Mouse (Mus musculus): ENCODE results near the gene Pygo2.

The Pygo2 gene

DNA sequence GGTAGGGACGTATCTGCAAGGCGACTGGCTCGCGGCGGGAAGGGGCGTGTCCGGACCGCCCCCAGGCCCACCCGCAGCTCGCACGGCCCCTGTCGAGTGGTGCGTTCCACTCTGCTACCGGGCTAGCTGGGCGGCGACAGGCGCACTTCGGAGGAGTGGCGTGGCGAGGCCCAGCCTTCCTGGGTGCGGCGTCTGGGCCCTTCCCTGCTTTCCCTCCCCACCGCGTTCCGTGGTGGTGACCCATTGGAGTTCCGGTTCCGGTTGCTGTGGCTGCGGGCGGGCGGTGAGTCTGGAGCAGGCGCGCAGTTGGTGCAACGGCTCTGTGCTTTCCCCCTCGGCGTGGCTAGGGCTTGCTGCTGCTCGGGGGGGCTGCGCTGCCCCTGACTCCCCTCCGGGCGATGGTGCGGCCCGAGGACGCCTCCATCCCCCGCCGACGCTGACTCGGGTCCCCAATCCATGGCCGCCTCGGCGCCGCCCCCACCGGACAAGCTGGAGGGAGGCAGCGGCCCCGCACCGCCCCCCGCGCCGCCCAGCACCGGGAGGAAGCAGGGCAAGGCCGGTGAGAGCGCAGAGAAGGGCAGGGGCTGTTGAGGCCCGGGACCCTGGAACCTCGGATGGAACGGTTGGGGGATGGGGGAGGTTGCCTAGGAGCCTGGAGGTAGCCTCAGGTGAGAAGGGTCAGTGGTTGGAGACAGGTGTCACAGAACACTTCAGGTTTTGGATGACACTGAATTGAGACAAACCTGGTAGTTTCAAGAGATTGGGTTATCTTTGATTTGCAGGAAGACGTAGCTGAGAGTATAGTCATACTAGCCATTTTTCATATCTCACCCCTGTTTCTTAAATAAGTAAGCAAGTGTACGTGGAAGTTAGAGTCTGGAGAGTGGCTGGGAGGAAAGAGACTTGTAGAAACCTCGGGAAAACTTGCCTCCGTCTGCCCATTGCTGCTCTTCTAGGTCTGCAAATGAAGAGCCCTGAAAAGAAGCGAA lies at the start of gene Pygo2:
Gene Pygo2 (plus strand): TSS at position 44 of the 989 bp plus-strand sequence.
- peak; percentile 89 to 94 for DNase-seq

DNA sequence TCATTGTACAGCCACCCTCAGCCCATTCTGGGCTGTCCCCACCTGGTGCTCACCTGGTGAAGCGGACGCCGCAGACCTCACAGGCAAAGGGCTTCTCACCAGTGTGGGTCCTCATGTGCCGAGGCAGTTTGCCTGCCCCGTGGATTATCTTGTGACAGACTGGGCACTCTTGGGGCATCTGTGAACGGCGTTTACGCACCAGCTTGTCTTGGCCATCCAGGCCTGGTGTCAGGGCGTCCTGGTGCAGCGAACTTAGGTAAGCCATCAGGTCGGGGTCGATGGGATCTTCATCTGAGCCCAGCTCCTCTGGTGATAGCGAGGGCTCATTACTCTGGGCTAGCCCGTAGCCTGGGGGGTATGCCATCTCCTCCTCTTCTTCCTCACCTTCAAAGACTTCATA lies 49.7 kb upstream of the Pygo2 start:
- no peak for DNase-seq

DNA sequence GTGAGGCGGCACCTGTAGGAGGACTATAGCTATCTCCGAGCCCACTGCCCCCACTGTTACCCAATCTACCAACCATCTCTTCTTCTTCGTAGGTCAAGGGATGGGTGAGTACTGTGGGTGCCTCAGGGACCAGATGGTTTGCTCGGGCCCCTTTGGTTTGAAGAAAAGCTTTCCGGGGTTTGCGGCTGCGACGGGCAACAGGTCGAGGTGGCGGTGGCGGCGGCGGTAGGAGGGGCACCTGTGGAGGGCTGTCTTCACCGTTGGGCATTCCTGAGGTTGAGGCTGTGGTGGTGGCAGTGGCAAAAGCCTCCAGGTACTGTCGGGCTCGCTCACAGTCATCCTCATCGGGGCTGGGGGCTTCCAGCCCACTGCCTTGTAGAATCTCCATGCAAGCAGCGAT lies 49.3 kb upstream of the Pygo2 start:
- no peak for DNase-seq

DNA sequence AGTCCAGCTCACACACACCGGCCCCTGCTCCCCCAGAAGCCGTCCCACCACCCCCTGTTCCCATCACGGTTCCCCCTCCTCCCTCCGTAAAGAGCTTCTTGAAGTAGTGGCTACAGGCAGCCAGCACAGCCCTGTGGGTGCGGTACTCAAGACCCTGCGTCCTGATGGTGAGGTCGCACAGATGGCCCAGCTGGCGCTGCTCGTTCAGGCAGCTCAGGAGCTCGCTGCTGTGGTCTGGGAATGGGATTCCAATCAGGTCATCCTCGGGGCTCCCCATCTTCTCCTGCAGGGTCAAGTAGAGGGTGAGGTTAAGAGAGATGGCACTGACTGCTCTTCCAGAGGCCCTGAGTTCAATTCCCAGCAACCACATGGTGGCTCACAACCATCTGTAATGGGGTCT lies 48.8 kb upstream of the Pygo2 start:
- DNase-seq, result no peak

DNA sequence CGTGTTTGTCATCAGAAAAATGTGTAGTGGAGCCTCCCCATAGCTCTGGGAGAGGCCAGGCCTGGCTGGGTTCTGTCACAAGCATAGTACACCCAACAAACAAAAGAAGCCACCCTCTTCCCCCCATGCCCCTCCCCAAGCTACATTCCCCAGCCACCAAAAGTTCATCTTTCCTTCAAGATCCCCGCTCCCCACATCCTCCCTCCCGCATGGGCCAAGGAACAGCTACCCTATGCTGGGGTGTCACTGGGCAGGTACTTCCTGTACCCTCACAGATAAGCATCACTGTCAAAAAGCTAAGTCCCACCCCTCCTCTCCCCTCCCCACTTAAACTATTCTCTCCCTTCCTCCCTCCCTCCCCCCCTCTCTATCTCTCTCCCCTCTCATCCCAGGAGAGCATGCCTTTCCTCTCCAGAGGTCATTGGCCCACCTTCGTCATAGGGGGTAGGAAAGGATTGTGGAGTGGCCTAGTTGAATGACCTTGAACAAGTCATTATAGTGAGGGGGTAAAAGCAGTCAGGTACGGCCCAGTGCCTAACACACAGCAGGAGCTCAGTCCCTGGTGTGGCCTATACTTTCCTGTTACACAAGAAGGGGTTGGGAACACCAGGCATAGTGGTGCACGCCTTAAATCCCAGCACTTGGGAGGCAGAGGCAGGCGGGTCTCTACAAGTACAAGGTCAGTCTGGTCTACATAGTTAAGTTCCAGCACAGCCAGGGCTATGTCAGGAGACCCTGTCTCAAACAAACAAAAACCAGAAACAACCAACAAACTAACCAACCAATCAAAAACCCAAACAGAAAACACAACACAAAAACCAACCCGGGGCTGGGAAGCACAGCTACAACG lies 47.8 kb upstream of the Pygo2 start:
- DNase-seq, result no peak

DNA sequence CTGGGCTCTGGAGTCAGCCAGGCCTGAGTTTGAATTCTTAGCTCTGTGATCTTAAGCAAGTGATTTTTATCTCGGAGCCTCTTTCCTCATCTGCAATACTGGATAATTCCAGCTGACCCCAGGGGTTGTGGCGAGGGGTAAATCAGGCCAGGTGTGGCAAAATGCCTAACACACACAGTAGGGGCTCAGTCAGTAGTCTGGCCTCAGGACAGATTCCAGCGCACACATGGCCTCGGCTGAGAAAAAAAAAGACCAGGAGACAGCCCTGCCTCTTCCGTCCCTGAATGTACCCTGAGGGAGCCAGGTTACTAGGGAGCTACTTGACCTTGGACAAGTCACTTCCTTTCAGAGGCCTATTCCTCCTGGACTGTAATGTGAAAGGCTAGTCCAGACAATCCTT lies 47.1 kb upstream of the Pygo2 start:
- DNase-seq, result no peak

DNA sequence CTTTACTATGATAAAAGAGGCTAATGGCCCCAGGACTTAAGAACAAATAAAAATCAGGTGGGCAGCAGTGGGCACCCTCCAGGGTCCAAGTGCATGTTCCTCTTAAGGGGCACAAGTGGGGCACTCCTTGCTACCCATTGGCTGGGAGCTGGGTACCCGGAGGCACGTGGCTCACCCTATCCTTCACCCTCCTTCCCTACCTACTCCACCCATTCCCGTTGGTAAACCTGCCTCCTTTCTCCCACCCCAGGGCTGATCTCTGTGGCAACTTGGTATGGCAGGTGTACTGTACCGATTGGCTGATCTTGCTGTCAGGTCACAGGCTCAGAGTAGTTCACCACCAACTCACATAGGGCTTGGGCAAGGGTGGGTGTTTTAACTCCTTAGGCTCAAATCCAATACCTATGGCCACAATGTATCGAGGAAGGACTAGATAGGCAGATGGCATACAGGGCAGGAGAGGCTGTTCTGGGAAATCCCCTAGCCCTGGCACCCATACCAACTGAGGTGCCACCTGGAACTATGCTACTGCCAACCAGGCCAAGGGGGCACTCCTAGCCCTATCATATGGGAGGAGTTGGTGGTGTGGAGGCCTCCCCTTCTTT lies 46.3 kb upstream of the Pygo2 start:
- no peak for DNase-seq

DNA sequence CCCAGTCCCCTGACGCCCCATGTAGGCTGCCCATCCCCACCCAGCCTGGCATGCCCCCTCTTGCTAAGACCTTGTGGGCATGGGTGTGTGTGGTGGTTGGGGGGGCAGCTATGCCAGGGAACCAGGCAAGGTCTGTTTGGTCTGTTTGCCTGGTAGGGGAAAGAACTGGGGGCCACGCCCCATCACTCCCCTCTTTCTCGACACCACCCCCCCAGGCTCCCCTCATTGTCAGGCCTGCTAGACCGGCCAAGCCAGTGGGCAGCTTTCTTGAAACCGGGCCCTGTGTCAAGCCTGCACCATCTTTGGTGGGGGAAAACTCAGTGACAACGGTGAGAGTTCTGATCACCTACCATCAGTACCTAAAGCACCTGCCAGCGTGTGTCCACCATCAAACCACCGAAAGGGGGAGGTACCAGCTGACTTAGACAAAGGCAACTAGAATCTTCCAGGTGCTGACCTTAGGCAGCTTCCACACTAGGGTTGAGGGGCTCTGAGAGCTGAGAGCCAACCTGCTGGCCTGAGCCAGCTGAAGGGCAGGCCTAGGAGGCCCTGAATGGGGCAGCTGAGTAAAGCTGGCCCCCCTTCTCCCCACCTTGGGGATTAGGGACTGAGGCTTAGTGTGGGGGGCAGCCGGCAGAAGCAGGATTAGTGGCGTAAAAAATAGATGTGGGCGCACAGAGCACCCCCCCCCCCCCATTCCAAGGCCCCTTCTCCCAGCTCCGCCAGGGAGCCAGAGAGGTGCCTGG lies 45.5 kb upstream of the Pygo2 start:
- no peak for DNase-seq

DNA sequence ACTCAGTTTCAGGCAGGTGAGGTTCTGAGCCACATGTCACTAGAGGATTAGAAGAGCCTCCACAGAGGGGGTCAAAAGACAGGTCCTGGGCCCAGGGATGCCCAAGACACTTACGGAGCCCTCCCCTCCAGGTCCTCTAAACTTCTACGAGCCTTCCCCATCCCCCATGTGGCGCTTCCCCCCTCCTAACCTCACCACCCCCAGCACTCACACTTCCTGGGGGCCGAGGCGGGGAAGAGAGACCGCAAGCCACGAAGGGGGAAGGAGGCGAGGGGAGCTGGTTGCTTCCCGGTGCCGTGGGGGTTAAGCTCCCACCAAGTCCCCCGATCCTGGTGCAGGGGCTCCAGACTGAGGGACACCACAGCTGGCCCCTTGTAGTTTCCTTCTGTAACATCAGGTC lies 44.6 kb upstream of the Pygo2 start:
- DNase-seq, result peak; percentile 66 to 75

DNA sequence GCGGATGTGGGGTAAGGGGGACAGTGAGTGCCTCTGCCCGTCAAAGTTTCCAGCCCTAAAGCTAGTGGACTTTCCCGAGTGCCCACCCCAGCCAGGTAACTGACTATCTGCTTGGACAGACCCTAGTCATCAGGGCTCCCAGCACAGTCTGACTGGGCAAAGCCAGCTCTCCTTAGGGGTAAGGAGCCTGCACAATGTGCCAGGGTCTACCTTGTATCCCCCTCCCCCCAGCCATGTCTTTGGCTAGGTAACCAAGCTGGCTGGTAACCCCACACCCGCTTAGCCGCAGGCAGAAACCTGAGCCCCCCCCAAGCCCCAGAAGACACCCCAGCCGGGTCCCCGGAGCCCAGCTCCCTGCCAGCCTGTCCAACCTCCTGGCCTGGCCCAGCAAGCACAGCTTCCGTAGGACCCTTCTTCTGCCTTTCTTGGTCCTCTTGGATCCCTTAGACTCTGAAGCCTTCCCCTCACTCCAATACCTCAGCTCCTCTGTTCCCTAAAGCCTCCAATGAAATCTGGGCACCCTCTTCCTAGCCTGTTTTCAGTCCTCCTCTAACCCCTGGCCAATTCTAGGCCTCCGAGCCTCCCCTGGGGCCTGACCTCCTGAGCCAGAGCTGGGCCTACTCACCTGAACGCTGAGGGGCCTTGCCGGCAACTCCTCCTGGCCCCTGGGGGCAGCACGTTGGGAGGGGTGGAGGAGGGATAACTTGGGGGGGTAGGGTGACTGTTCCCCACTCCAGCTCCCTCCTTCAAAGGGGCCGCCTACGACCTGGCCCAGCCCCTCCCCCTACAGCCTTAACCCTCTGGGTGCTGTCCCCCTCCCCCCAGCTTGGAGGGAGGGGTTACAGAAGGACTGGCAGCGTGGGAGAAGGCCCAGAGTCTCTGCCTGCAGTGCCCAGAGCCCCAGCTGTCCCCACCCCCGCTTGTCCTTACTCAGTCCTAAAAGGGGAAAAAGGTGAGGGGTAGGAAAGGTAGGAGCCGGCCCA lies 43.3 kb upstream of the Pygo2 start:
- peak; percentile 47 to 66 for DNase-seq

DNA sequence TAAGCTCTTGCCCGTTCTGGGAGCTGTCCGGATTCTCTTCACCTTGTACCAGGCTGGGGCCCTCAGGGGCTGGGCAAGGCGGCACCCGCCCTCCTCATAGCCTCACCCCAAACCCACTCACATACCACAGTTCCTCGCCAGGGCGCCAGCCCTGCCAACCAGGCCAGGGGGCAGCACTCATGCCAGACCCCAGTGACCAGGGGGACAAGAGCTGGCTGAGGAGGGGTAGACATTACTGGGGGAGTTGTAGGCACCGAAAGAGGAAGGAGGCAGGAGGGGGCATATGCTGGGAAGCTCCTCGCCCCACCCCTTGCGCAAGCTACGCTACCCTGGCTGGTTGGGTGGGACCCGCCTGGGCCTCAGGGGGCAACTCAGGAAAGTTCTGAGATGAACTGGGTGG lies 42.4 kb upstream of the Pygo2 start:
- DNase-seq, result no peak

DNA sequence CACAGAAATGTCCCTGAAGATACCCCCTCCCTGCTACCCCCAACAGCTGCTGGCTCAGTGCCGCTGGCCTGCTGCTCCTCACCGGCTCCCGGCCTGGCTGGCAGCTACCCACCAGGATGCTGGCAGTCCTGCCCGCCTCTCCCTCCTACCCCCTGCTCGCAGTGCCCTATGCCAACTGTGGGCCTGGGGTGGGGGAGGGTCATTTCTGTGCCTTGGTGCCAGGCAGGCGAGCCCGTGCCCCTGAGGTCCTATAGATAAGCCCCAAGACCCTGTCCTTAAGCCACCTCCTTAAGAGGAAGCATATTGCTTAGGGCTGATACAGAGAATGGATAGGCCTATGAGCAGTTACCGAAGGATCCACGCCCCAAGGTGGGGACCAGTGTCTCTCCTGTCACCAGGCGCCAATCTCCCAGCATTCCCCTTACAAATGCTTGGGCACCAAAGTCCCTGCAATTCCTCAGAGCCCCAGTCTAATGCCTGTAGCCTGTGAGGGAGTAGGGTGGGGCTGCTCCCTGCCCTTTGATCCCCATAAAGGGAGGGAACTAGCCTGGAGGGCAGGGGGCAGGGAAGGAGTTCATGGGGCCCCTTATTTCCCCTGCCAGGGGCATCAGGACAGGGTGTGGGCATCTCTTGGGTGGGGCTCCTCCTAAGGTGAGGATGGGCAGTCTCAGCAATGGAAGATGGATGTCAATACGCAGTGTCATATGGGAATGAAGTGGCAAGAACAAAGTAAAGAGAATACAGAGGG lies 41.7 kb upstream of the Pygo2 start:
- DNase-seq, result no peak

DNA sequence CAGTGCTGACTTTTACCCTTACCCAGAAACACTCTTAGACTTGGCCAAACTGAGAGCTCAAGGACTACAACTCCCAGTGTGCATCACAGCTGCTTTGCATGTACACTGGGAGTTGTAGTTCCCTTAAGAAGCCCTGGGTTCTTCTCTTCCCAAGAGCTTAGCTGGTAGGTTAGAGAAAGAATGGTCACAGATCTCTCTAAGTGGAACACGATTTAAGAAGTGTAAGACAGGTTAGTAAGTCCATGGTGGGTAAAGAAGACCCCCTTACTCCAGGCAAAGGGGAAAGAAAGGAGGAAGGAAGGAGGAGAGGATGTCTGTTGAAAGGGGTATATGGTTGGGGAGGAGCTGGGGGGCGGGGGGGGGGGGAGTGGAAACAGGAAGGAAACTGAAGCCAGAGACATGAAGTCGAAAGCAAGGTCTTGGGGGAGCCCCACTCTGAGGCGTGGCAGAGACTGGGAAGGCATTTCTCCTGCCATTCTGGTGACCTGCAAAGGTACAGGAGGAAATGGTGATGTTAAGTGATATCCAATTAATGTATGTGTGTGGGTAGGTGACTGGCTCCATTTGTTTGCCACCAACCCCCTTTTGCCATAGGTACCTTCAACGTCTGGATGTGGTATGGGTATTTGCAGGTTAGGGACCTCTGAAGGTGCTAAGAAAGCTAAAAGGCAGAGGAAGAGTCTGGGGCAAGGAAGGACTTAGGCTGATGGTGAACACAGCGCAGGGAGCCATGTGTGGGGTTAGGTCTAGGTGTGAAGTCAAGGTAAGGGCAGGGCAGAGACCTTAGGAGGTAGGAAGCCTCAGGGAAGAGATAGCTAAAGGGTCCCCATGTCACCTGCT lies 40.9 kb upstream of the Pygo2 start:
- DNase-seq, result peak; percentile 40 to 60

DNA sequence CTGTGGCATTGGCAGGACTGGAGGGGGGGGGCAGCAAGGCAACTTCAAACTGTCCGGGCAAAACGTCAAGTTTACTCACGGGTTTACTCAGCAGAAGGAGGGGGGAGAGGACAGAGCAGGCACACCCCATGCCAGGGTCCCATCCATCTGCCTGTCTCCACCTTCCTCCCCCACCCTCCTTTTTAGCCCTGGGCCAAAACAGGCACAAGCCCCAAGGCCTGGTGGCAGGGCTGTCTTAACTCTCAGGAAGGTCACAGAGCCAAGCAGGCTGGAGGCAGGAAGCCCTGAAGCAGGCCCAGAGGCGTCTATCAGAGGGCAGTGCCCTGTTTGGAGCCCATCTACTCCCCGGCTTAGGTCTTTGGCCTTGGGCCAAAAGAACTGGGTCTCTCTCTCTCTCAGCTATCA lies 39.9 kb upstream of the Pygo2 start:
- DNase-seq, result no peak

DNA sequence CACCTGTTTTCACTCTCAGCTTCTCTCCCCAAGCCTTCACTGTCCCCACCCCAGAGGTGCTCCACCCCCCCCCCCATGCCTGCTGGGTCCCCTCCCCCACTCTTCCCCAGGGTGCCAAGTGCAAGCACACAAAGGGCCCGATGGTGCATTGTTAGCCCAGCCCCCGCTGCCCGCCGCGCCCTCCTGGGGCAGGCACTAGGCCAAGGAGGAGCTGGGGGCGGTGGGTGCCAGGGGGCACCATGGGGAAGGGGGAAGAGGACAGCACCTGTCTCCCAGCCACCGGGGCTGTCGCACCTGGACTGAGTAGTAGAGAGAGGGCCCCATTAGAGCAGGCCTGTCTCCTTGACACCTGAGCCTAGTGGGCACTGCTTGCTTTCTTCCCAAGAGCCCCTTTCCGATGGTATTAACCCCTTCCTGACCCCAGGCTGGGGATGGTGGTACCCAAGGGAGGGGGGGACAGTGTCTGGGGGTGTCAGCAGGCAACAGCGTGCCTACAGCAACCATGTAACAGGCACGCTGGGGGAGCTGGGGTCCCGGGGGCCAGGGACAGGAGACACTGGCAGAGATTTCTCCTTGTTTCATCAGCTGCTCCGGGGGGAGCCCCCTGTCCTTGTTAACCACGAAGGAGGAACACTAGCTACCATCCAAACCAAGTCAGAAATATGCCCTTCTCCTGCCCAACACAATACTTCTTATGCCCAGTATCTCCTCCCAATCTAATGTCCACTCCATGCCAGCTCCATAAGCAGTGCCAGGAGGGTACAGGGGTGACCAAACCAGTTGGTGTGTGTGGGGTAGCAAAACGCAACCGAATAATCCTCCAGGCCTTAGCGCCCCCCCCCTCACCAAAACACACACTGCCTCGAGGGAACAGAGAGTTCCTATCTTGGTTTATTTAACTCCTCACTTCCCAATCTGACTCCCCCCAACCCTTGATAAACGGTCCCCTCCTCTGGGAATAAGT lies 39.0 kb upstream of the Pygo2 start:
- DNase-seq, result peak; percentile 37 to 66

DNA sequence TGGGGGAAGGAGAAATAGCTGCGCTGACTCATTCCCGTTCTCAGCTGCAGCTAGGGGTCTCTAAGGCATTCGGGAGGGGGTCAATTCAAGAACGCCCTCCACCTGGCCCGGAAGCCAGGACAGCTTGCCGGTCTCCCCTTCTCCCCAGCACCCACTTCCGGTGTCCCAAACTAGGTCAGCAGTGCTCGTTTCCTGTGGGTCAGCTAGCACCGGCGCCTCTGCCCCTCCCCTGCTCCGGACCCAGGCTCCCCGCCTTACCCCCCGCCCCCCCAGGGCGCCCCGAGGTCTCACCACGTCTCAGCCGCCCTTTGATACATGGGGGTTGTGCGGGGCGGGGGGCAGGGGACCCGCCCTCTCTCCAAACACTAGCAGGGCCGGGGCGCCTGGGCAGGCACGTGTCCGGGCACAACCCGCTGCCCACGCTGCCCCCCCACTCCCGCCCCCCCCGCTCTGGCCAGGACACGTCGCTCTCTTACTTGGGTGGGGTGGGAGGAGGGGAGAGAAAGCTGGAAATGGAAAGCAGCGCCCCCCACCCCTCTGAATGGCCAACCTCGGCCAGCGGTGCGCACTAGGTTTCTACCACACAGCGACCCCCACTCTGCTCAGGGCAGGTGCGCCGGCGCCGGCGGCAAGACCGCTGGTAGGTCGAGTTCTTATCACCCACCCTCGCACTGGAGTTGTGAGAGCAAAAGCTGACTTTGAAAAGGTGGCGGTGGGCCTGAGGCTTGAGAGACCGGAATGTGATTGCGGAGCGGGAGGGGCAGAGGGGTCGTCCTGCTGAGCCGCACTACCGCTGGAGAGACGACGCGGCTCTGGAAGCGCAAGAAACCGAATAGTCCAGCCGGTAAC lies 38.1 kb upstream of the Pygo2 start:
- DNase-seq, result peak in 1 of 2 experiments; percentile 35

DNA sequence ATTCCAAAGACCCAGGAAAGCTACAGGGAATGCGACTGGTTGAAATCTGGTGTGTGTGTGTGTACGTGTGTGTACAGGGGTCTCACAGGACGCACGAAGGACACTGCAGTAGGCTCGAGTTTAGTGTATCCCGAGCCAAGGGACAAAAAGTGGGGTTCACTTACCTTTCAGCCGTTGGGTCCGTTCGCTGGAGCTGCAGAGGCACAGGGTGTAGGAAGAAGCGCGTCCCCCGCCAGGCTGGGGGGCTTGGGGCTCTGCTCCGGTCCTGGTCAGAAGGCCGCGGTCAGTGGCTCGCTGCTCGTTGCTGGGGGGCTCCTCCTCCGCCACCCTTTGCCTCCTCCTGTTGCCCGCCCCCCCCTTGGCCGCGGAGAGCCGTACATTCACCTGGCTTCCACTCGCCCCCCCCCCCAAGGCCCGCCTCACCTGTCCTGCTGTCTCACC lies 37.1 kb upstream of the Pygo2 start:
- DNase-seq, result no peak

All from thymus, postnatal 36 days (tissue).